Mouse (Mus musculus) limb, embryonic 14.5 days (tissue): ENCODE results near the gene Akr1c12. TPM values are rescaled to one million over a fixed set of nuclear protein-coding genes. Genes with fewer than 3 reads are reported as not detected.
"Not testable (repeated sequence)": the region's sequence is repeated elsewhere in the genome, so short reads cannot be mapped to it uniquely, and the experiment has no call there.

Experiments used
- ATAC-seq: fragments of 200-750 bp; cut with Nextera tagmentation; 2 replicates; pipeline ENCODE4 v1.8.0; 2017; ENCODE audit warnings: low read depth, moderate number of reproducible peaks, moderate TSS enrichment; ENCODE audit not compliant: low FRiP score
- DNase-seq: peaks from one replicate; pipeline ENCODE4 v3.0.0-alpha.2; 2015; ENCODE audit warnings: low spot score
- H3K27ac ChIP-seq: fragments of 300-500 bp; sonication (generic); replicated peaks from 2 replicates; pipeline ENCODE4 v1.5.1; 2014; ENCODE audit warnings: low read depth, mild to moderate bottlenecking, low read length, moderate library complexity, mixed read lengths
- H3K27me3 ChIP-seq: fragments of 300-500 bp; sonication (generic); 2 replicates; pipeline ENCODE4 v1.6.1; 2014; ENCODE audit warnings: low read length, mixed read lengths; ENCODE audit not compliant: control insufficient read depth, insufficient read depth
- H3K36me3 ChIP-seq: fragments of 300-500 bp; sonication (generic); 2 replicates; pipeline ENCODE4 v1.6.1; 2014; ENCODE audit warnings: mild to moderate bottlenecking, low read length, moderate library complexity, mixed read lengths; ENCODE audit not compliant: control insufficient read depth, insufficient read depth
- H3K4me1 ChIP-seq: fragments of 300-500 bp; sonication (generic); 2 replicates; pipeline ENCODE4 v1.6.1; 2014; ENCODE audit warnings: antibody characterized with exemption, low read length, mixed read lengths; ENCODE audit not compliant: control insufficient read depth, insufficient read depth
- H3K4me2 ChIP-seq: fragments of 300-500 bp; sonication (generic); replicated peaks from 2 replicates; pipeline ENCODE4 v1.6.1; 2014; ENCODE audit warnings: low read depth, mild to moderate bottlenecking, low read length, moderate library complexity; ENCODE audit not compliant: severe bottlenecking
- H3K4me3 ChIP-seq: fragments of 300-500 bp; sonication (generic); replicated peaks from 2 replicates; pipeline ENCODE4 v1.5.1; 2014; ENCODE audit warnings: low read length
- H3K9ac ChIP-seq: fragments of 300-500 bp; sonication (generic); 2 replicates; pipeline ENCODE4 v1.6.1; 2014; ENCODE audit warnings: mild to moderate bottlenecking, low read depth, low read length, moderate library complexity; ENCODE audit not compliant: severe bottlenecking
- H3K9me3 ChIP-seq: fragments of 300-500 bp; sonication (generic); 2 replicates; pipeline ENCODE4 v1.6.1; 2016; ENCODE audit warnings: low read length; ENCODE audit not compliant: control insufficient read depth
- POLR2A ChIP-seq: fragments of 200-500 bp; IDR thresholded peaks from 2 replicates; pipeline ENCODE4 v1.8.0; 2012; ENCODE audit warnings: inconsistent platforms, mild to moderate bottlenecking, moderate library complexity, borderline replicate concordance; ENCODE audit not compliant: insufficient read depth, insufficient read length; ENCODE audit errors: extremely low read depth
- WGBS: fragments of 180-500 bp; shearing (Covaris S2); extraction: QIAGEN DNeasy Blood & Tissue Kit; methylation state at CpG from one replicate; pipeline ENCODE4 v1.1.7; 2014; 5-methylcytosine and 5-hydroxymethylcytosine counted together
- polyA plus RNA-seq, 2 experiments: library from polyadenylated mRNA; depleted of rRNA in 1 of 2; stranded (reverse) in 1 of 2; unstranded in 1 of 2; fragments of >200 nt; fragmentation: Nextera tagmentation in 1 of 2; extraction: Ambion mirVana in 1 of 2; gene quantifications; 2 replicates each; pipeline versions ENCODE4 v1.2.1 to v1.2.3; 2012 to 2014

The Akr1c12 gene
- polyA plus RNA-seq, 2 experiments = 0.06 TPM; not detected in 1

- DNase-seq = peak; percentile 23
- no peak for ATAC-seq
- WGBS = 37% methylated on average over 7 of the region's 7 CpGs
Measured at GRCm38 (mm10) chr13:4281471-4282412, 2.5 kb upstream of the Akr1c12 start.

GRCm38 (mm10) chr13:4277526-4277925 lies 1.7 kb downstream of the Akr1c12 start:
- Histone ChIP-seq H3K4me2 (no peak overlapping the region), H3K27ac (no peak overlapping the region), H3K4me3 (no peak overlapping the region), H3K9me3 (no peaks in the 10 kb centered on the region), H3K27me3 (no peaks in the 10 kb centered on the region), H3K9ac (no peak overlapping the region), H3K36me3 (no peaks in the 10 kb centered on the region), H3K4me1 (no peaks in the 10 kb centered on the region)
- no peak for TF ChIP-seq POLR2A
- WGBS = 87% methylated on average over 2 of the region's 2 CpGs
- ATAC-seq = no peak
- no peak for DNase-seq

More at GRCm38 (mm10) chr13:4281471-4282412, 2.5 kb upstream of the Akr1c12 start:
- Histone ChIP-seq H3K4me3 (no peak overlapping the region), H3K9me3 (no peaks in the 10 kb centered on the region), H3K4me1 (no peaks in the 10 kb centered on the region), H3K4me2 (no peak overlapping the region), H3K36me3 (no peaks in the 10 kb centered on the region), H3K27me3 (no peaks in the 10 kb centered on the region), H3K9ac (no peak overlapping the region), H3K27ac (no peak overlapping the region)
- TF ChIP-seq POLR2A = no peak

- DNase-seq = no peak
- Histone ChIP-seq H3K36me3 (no peaks in the 10 kb centered on the region), H3K4me3 (no peak overlapping the region), H3K4me1 (no peaks in the 10 kb centered on the region), H3K27ac (no peak overlapping the region), H3K27me3 (no peaks in the 10 kb centered on the region), H3K9ac (no peak overlapping the region), H3K9me3 (no peaks in the 10 kb centered on the region), H3K4me2 (no peak overlapping the region)
- no peak for TF ChIP-seq POLR2A
- no peak for ATAC-seq
Measured at GRCm38 (mm10) chr13:4270860-4271259, 8.4 kb downstream of the Akr1c12 start.

GRCm38 (mm10) chr13:4265455-4265854 lies 13.8 kb downstream of the Akr1c12 start:
- WGBS = 89% methylated on average over 2 of the region's 2 CpGs
- not testable (repeated sequence) for H3K4me2 ChIP-seq, H3K4me1 ChIP-seq, H3K27me3 ChIP-seq, H3K4me3 ChIP-seq, H3K27ac ChIP-seq, DNase-seq, H3K36me3 ChIP-seq, H3K9me3 ChIP-seq, H3K9ac ChIP-seq, ATAC-seq

GRCm38 (mm10) chr13:4265047-4265446 lies 14.2 kb downstream of the Akr1c12 start:
- DNase-seq = no peak
- Histone ChIP-seq H3K36me3 (no peaks in the 10 kb centered on the region), H3K4me2 (no peak overlapping the region), H3K27ac (no peak overlapping the region), H3K4me1 (no peaks in the 10 kb centered on the region), H3K9ac (no peak overlapping the region), H3K9me3 (no peaks in the 10 kb centered on the region), H3K27me3 (no peaks in the 10 kb centered on the region), H3K4me3 (no peak overlapping the region)
- 83% methylated on average over 2 of the region's 2 CpGs for WGBS
- no peak for TF ChIP-seq POLR2A
- no peak for ATAC-seq

GRCm38 (mm10) chr13:4264612-4265011 lies 14.6 kb downstream of the Akr1c12 start:
- no peak overlapping the region for H3K4me3 ChIP-seq
- 82% methylated on average over 3 of the region's 3 CpGs for WGBS
- no peaks in the 10 kb centered on the region for H3K27me3 ChIP-seq
- ATAC-seq (no peak), DNase-seq (no peak)
- no peak overlapping the region for H3K27ac ChIP-seq
- no peak overlapping the region for H3K4me2 ChIP-seq
- no peak for TF ChIP-seq POLR2A
- no peaks in the 10 kb centered on the region for H3K36me3 ChIP-seq
- no peaks in the 10 kb centered on the region for H3K4me1 ChIP-seq
- H3K9me3 ChIP-seq = no peaks in the 10 kb centered on the region
- no peak overlapping the region for H3K9ac ChIP-seq
